Mouse (Mus musculus) lung, adult 2 months (tissue): ENCODE results near the gene Nfe2.

ENCODE experiments used
- CTCF ChIP-seq: fragments of 200-500 bp; IDR thresholded peaks from 2 replicates; pipeline ENCODE4 v1.5.1; 2011; ENCODE audit warnings: mild to moderate bottlenecking, low read length, control low read depth; ENCODE audit not compliant: insufficient read depth
- POLR2A ChIP-seq: fragments of 200-500 bp; IDR thresholded peaks from 2 replicates; pipeline ENCODE4 v1.6.1; 2011; ENCODE audit warnings: low read depth, mild to moderate bottlenecking, control low read depth, low read length, borderline replicate concordance; ENCODE audit errors: extremely low read depth

DNA sequence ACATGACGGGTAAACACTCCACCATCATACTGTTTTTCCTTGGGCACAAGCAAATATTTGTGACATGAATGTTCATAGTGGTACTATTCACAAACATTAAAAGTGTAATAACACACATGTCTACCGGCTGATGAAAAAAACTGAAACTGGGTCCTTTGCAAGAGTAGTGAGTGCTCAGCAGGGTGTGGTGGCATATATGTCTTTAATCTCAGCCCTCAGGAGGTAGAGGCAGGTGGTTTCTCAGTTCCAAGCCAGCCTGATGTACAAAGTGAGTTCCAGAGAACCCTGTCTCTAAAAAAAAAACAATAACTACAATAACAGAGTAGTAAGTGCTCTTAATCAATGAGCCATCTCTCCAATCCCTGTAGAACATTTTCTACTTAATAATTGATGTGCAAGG is 6.6 kb upstream of the Nfe2 start:
- TF ChIP-seq CTCF (no peak), POLR2A (no peak)
